Mouse (Mus musculus) cerebellum, adult (tissue): Measurements from ENCODE around the gene Ercc4.

Source experiments
- ATAC-seq: cut with Nextera tagmentation; 2 replicates; pipeline ENCODE4 v1.9.2; 2017; ENCODE audit warnings: mild to moderate bottlenecking, moderate library complexity, mixed read lengths; ENCODE audit not compliant: insufficient number of reproducible peaks, low FRiP score, low TSS enrichment

The Ercc4 gene

DNA sequence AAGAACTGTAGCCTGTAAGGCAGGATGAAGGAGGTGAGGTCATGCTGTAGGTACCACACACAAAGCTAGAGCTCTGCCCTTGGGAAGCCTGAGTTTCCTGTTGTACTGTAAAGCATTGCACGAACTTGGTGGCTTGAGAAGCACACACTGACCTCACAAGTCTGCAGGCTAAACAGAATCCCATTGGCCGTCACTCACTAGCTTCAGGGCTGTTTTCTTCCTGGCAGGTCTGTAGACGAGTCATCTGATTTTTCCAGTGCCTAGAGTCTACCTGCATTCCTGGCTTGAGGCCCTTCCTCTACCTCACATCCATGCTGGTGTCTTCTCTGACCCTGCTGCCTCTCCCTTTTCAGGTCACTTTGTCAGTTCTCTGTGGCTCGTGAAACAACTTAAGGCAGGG lies 36.7 kb downstream of the Ercc4 start:
- ATAC-seq, result no peak

DNA sequence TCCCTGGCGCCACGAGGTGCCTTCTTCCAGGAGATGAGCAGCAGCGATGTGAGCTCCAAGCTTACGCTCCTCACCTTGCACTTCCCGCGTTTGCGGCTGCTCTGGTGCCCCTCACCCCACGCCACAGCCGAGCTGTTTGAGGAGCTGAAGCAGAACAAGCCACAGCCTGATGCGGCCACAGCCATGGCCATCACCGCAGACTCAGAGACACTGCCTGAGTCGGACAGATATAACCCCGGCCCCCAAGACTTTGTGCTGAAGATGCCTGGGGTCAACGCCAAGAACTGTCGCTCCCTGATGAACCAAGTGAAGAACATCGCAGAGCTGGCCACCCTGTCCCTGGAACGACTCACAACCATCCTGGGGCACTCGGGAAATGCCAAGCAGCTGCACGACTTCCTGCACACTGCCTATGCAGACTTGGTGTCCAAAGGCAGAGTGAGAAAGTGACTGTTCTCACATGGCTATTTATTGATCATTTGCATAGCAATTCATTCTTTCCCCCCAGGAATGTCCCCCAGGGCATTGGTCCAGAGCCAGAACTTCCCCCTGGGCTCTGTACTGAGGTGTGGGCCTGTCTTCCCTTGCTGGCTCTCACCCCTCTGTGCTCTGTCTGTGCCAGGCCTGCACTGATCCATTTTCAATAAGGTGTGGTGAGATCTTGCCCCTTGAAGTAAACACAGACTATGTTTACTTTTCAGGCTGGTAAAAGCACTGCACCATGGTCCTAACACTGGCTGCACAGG lies 38.5 kb downstream of the Ercc4 start:
- ATAC-seq, result no peak

DNA sequence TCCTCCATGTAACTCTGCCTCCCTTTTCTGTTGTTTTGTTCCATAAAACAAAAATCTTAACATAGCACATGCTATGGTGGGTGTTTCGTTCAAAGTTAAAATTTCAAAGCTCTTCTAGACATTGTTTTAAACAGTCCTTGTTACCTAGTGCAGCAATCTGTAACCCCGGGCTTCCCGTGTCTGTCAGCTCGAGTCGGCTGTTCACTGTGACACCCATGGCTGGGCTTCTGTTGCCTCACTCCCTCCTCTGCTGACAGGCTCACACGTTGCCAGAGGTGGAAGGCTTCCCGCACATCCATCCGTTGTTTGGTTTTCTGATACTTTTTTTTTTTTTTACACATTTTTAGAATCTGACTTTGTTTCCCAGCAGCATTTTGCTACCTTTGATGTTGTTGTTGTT lies 40.5 kb downstream of the Ercc4 start:
- no peak for ATAC-seq

DNA sequence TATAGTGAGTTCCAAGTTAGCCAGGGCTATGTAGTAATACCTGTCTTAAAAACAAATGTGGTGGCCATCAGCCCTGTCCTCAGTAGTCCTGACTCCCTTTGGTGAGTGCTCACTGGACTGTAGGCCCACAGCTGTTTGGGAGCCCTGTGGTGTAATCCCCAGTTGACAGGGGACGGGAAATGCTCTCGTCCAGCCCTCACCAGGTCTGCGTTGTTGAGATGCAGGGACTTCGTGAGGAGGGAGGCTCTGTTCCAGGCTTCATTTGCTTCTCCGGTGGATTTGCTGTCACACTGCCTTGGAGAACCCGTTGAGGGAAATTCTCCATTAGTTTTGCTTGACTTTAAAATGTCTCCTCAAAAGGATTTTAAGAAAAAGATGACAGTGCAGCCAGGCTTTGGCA lies 41.3 kb downstream of the Ercc4 start:
- ATAC-seq, result no peak

DNA sequence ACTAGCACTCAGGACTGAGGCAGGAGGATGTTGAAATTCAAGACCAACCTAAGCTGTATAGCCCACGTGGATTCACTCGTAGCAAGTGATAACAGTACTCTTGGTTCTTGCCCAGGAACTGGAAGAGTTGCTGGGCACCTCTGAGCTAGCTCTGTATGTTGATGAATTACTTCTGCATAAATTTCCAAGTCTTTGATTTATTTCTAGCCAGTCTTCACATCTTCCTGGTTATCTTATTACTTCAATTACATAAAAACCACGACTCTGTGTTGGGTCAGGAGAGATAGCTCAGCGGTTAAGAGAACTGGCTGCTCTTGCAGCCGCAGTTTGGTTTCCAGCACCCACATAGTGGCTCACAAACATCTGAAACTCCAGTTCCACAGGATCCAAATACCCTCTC lies 43.0 kb downstream of the Ercc4 start:
- ATAC-seq, result no peak

DNA sequence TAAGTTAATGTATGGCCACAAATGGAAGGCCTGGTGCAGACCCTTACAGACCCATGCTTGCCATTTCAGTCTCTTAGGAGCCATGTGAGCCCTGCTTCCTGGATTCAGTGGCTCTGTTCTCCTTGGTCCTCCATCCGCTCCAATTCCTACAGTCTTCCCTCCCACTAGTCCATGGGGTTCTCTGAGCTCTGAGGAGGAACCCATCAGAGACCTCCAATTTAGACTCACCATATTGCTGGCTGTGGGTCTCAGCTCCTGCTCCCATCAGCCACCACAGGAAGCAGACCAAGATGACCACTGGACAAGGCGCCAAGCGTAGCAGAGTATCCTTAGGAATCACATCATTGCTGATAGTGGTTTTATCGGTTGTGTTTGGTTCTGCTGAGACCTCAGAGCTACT lies 43.7 kb downstream of the Ercc4 start:
- ATAC-seq, result no peak

DNA sequence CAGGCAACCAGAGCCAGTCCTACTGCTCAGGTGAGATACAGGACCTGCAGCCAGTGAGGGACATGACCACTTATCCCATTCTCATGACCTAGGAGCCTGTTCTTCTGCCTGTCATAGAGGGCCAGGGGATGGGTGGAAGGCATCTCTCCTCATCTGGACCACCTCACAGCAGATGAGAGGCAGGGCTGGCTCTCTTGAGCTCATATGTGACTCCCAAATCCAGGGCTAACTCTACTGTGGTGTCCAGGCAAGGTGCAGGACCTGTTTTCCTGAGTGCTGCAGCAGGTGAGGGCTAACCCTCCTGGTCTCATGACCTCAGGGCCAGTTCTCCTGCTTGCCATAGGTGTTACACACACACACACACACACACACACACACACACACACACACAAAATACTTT lies 44.9 kb downstream of the Ercc4 start:
- no peak for ATAC-seq

DNA sequence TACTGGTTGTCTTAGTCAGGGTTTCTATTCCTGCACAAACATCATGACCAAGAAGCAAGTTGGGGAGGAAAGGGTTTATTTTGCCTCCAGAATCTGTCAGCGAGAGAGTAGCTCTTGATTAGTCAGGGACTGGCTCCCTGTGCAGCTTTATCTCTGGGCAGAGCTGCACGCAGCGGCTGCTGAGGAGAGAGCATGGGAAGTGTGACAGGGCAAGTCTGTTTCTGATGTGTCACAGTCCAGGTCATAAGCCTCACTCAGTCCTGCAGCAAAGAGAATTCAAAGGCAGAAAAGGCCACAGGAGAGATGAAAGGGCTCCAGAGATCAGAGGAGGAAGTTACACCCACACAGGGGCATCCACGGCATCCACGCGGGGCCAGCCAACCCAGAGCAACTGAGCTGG lies 47.8 kb downstream of the Ercc4 start:
- no peak for ATAC-seq

DNA sequence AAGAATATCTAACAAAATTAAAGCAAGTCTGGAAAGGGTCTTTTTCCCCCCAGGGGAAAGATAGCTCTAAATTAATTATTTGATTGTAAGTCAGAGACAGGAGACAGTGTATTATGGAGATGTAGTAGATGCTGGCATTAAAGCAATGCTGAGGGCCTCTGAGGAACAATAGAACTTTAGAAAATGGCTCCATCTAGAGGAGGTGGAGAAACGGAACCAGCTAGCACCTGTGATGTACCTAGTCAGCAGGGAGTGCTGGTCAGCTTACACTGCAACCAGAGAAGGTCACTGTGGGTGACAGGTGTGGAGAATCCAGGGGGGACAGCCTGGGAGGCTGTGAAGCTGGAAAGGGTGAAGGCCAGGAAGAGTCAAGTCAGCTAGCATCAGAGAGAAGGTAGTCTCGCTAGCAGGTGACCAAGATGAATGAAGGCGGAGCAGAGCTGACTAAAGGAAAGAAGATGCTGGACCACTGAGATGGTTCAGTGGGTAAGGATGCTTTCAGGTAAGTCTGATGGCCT lies 48.7 kb downstream of the Ercc4 start:
- no peak for ATAC-seq

DNA sequence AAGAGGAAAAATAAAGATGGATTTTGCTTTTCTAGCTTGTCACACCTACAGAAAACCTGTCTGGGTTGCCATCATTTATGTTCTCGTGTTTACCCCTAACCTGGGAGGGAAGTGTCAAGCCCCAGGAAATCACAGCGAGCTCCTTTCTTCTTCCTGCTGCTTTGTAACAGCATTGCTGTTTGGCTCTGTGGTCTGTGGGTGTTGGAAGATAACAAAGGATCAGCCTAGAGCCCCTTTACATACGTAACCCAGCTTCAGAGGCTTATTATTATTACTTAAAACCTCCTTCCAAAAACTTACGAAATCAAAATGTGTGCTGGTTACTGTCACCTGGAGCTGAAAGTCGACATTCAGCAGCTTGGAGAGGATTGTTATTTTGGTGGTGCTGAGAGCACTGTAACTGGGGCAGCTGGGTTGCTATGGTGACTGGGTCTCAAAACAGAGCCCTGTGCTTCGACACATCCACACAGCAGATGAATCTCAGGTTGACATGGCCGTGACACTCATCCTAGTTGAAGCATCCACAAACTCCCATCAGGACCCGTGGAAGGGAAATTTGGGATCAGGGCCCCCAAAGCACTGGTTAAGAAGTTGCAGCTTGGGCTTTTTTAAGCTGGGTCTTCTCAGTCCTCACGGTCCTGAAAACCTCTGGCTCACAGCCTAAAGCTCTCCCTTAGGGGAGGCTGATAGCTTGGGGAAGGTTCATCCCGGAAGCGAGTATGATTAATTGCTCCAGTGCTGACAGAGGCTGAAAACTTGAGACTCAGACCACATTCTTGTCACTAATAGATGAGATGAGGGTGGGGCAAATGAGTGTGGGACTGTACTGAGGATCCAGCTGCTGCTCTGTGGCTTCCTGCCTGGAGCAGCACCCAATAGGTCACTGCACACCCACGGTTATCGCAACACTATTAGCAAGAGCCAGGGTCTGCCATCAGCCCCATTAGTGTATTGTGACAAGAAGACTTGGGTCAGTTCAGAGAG lies 49.7 kb downstream of the Ercc4 start:
- peak; percentile 52; the same call in 1 of the 2 replicates for ATAC-seq

DNA sequence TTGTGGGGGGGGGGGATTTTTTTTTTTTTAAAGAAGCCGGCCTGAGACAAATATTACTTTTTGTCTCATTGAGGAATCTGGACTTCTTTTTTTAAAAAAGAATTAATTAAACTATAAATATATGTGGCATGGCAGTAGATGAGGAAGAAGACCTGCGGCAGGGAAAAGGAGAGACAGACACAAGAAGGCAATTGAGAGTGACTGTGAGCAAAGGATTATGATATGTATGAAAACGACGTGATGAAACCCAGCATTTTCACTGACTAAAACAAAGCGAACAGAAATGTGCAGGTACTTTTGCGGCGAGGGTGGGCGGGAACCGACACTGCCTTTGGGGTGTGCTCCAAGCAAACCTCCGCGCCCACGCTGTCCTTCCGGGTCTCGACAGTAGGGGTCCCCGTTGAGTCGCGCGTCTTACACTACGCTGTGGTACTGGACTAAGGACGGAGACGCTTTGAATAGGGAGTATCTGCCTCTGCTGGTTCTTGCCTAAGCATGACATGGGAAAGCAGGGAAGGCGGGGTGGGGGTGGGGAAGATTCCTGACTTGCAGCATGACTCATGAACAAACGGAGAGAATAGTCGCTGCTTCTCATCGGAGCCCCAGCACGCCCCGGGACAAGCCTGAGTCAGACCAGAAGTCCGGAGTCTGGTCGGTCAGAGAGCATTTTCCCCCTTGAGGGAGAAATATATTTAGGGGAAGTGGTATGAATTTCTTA lies 50.6 kb downstream of the Ercc4 start:
- peak; percentile 98 for ATAC-seq

DNA sequence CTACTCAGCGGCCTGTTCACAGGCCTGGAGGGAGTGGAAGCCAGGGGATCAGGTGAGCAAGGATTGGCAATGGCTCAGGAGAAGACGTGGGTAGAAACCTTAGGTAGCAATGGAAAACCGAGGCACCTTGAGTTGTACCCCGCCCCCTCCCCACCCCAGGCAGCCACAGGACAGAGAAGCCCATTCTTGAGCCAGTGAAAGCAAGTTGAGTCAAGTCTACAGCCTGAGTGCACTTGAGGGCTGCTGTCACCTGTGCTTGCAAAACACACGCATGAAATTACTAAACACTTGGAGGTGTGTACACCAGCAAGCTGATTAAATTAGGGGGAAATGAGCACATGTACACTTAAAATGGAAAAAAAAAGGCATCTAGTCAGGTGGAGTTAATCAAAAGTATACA lies 52.0 kb downstream of the Ercc4 start:
- ATAC-seq, result no peak

DNA sequence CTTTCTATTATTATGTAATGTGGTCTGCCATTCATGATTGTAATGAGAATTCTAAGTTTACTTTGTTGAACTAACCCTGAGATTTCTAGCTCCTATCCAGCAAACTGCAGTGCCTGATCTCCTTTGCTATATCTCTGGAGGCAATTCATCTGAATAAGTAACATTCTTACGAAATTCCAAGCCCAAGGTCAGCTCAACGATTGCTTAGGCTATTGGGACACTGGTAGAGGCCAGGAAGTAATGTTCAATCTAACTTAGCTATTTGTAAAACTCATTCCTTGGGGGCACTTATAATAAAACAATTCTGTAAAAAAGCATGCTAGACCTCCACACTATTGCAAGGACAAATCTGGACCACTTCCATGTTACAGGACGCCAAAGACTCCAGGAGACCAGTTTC lies 58.2 kb downstream of the Ercc4 start:
- ATAC-seq, result no peak

DNA sequence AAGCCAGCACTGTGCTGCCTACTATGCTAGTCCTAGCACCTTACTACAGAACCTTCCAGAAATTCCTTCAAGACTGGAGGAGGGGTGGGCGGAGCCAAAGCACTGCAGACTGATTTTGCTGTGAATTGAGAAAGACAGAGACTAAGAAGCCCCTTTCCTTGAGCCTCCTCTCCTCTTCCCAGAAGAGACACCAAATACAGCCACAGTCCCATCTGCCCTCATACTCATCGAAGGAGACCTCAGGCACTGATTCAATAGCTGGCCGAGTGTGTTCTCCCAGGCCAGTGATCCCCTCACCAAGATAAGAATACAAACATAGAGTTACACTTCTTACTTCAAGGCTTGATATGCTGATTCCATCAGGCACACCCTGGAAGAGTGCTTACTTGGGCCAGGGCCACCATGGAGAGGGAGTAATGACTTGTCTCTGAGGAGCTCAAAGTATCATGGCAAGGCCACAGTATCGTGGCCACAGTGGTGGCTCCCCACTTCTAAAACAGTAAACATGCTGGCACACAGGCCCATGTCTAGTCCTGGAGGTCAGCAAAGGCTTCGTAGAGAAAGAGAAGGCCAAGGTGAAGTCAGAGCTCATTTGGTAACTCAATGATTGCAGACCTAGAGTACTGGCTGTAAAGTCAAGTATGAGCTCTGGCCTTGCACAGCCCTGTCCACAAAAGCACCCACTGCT lies 63.7 kb downstream of the Ercc4 start:
- no peak for ATAC-seq

DNA sequence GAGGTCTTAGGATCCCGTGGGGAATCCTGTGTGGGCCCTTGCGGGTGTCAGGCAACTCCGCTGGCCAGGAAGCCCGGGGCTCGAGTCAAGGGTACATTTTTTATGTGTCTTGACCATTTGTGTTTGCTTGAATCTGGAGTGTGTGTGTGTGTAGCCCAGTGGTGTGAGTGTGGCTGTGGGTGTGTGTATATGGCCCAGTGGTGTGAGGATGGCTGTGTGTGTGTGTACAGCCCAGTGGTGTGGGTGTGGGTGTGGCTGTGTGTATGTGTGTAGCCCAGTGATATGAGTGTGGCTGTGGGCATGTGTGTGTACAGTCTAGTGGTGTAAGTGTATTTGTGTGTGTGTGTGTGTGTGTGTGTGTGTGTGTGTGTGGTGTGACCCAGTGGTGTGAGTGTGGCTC lies 73.0 kb downstream of the Ercc4 start:
- ATAC-seq, result no peak

DNA sequence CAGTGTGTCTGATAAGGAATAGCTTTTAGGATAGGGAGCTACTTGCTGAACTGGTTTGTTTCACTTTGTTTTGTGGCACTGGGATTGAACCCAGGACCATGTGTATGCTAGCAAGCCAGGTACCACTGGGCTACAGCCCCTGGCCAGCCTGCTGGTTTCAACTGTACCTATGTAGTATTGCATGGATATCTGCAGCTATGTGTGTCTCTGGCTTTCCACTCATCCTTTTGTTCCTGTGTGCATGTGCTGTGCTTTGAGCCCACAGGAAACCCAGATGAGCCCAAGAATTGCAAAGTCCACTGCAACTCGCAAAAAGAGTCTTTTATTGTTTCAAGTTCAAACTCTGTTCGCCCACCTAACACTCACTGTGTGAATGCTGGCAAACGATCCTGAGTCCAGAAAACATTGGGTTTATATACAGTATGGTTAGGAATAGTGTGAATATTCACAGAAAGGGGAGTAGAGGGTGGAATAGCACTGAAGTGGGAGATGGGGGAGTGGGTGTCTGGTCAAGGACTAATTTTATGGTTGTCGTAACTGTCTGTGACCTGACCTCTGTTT lies 73.8 kb downstream of the Ercc4 start:
- no peak for ATAC-seq

DNA sequence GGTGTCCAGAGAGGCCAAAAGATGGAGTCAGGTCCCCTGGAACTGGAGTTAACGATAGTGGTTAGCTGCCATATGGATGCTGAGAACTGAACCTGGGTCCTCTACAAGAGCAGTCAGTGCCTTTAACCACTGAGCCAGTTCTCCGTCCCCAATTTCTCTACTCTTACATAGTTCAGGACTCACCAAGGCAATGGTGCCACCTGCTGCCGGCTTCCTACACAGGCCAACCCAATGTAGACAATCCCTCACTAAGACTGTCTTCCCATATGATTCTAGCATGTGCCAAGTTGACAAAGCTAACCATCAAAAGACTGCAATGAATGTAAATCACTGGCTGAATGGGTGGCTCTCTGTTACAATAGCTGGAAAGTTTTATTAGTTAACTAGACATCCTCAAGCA lies 74.9 kb downstream of the Ercc4 start:
- ATAC-seq, result no peak

DNA sequence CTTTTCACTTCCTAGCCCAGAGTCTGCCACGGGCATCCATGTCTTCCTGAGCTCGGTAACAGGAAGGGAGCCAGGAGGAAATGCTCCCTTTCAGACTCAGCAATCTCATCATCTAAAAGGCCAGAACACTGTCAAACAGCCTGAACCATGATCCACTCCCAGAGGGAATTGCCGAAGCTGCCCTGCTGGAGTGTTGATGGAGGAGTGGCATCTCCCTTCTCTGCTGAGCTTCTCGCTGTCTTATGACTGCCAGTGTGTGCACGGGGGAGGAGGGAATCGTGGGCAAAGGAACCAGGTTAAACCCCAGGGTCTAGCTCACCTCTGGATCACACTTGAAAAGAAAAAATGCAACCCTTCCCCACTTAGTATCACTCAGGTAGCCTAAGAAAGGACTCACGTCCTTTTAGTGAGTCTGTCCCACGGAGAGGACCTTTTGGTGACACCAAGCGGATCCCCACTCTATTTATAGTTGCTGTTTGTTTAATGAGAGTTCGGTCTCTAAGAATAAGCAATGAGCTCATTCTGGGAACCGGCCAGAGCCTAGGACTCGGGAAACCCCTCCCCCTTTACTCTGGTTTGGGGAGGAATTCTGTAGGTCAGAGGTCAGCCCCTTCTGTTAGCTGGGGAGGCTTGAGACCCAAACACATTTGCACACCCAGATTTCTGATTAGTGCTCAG lies 80.1 kb downstream of the Ercc4 start:
- no peak for ATAC-seq

DNA sequence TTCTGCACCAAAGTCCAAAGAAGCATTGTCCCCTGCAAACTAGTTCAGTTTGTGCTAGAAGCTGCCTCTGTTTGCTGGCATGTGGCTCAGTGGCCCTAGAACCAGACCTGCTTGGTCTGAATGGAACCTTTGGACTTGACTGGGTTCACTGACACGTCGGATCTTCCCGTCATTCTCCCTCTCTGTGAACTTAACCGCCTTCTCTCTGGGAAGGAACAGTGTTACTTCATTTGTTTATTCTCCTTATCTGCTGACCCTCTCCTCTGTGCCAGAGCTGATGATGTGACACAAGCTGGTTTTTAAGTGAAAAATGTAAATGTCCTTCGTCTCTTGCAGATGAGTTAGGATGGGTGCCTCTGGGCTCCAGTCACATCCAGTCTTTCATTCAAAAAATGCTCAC lies 81.0 kb downstream of the Ercc4 start:
- ATAC-seq, result no peak
